Mouse (Mus musculus): ENCODE data around the gene Rgl2. TPM values are rescaled to one million over a fixed set of nuclear protein-coding genes. Genes with fewer than 3 reads are reported as not detected.

The Rgl2 gene
- polyA plus RNA-seq, 1 experiment from 2014 or later: 47.2 TPM

GRCm38 (mm10) chr17:33935422-33936055, 6.2 kb downstream of the Rgl2 start:
- no peak for ATAC-seq (ENCODE audit: low FRiP score, low TSS enrichment)
- H3K27ac ChIP-seq (replicated peaks; ENCODE audit: low read depth, low read length): no peak overlapping the region
- no peaks in the 10 kb centered on the region for H3K27me3 ChIP-seq (ENCODE audit: control insufficient read depth, insufficient read depth, low read length)
- H3K4me3 ChIP-seq (replicated peaks; ENCODE audit: low read depth, low read length): no peak overlapping the region
- H3K4me2 ChIP-seq (ENCODE audit: low read length): no peak overlapping the region
- no peak overlapping the region for H3K9ac ChIP-seq (replicated peaks; ENCODE audit: low read length)
- WGBS: 91% methylated on average over 21 of the region's 21 CpGs
- H3K9me3 ChIP-seq (ENCODE audit: control insufficient read depth, low read length): no peaks in the 10 kb centered on the region
- DNase-seq: no peak
- peaks cover 52% of the 10 kb centered on the region for H3K36me3 ChIP-seq (ENCODE audit: control insufficient read depth, insufficient read depth, low read length)
- H3K4me1 ChIP-seq (ENCODE audit: control insufficient read depth, insufficient read depth, low read length): peaks cover 16% of the 10 kb centered on the region

GRCm38 (mm10) chr17:33936993-33937392, 7.7 kb downstream of the Rgl2 start:
- Histone ChIP-seq H3K4me2 (ENCODE audit: low read length) (no peak overlapping the region), H3K4me1 (ENCODE audit: control insufficient read depth, insufficient read depth, low read length) (peaks cover 16% of the 10 kb centered on the region), H3K9me3 (ENCODE audit: control insufficient read depth, low read length) (no peaks in the 10 kb centered on the region), H3K9ac (replicated peaks; ENCODE audit: low read length) (no peak overlapping the region), H3K4me3 (replicated peaks; ENCODE audit: low read depth, low read length) (no peak overlapping the region), H3K27ac (replicated peaks; ENCODE audit: low read depth, low read length) (no peak overlapping the region), H3K36me3 (ENCODE audit: control insufficient read depth, insufficient read depth, low read length) (peaks cover 52% of the 10 kb centered on the region), H3K27me3 (ENCODE audit: control insufficient read depth, insufficient read depth, low read length) (no peaks in the 10 kb centered on the region)
- no peak for ATAC-seq (ENCODE audit: low FRiP score, low TSS enrichment)
- DNase-seq: no peak
- 83% methylated on average over 15 of the region's 15 CpGs for WGBS

- ATAC-seq (ENCODE audit: low FRiP score, low TSS enrichment) (no peak), DNase-seq (no peak)
- H3K27ac ChIP-seq (replicated peaks; ENCODE audit: low read depth, low read length): no peak overlapping the region
- H3K4me1 ChIP-seq (ENCODE audit: control insufficient read depth, insufficient read depth, low read length): peaks cover 16% of the 10 kb centered on the region
- H3K4me2 ChIP-seq (ENCODE audit: low read length): peak overlapping the region; percentile 95; the same call in 1 of the 2 replicates
- peaks cover 48% of the 10 kb centered on the region for H3K36me3 ChIP-seq (ENCODE audit: control insufficient read depth, insufficient read depth, low read length)
- no peaks in the 10 kb centered on the region for H3K9me3 ChIP-seq (ENCODE audit: control insufficient read depth, low read length)
- H3K27me3 ChIP-seq (ENCODE audit: control insufficient read depth, insufficient read depth, low read length): no peaks in the 10 kb centered on the region
- 88% methylated on average over 11 of the region's 11 CpGs for WGBS
- H3K9ac ChIP-seq (replicated peaks; ENCODE audit: low read length): no peak overlapping the region
- no peak overlapping the region for H3K4me3 ChIP-seq (replicated peaks; ENCODE audit: low read depth, low read length)
These were observed 9.4 kb downstream of the Rgl2 start for GRCm38 (mm10) chr17:33938783-33939182.

- Histone ChIP-seq H3K27ac (replicated peaks; ENCODE audit: low read depth, low read length) (no peak within 1 kb of the TSS), H3K4me3 (replicated peaks; ENCODE audit: low read depth, low read length) (peak within 1 kb of the TSS; percentile 67), H3K9ac (replicated peaks; ENCODE audit: low read length) (peak within 1 kb of the TSS; percentile 65), H3K27me3 (ENCODE audit: control insufficient read depth, insufficient read depth, low read length) (no peaks in the 10 kb centered on the region), H3K9me3 (ENCODE audit: control insufficient read depth, low read length) (no peaks in the 10 kb centered on the region), H3K36me3 (ENCODE audit: control insufficient read depth, insufficient read depth, low read length) (peaks cover 55% of the 10 kb centered on the region), H3K4me2 (ENCODE audit: low read length) (peak within 1 kb of the TSS; percentile 95), H3K4me1 (ENCODE audit: control insufficient read depth, insufficient read depth, low read length) (peaks cover 16% of the 10 kb centered on the region)
- DNase-seq (peak; percentile 96), ATAC-seq (ENCODE audit: low FRiP score, low TSS enrichment) (peak; percentile 91)
- under 1% methylated on average over 36 of the region's 36 CpGs for WGBS
These were observed 11.0 kb downstream of the Rgl2 start, which contains the start of the genes Pfdn6 and Wdr46 for GRCm38 (mm10) chr17:33940206-33940805. Gene Pfdn6, minus strand, starts transcription at chr17:33940343. Gene Wdr46, plus strand, starts transcription at chr17:33940660.

GRCm38 (mm10) chr17:33940981-33941380, 11.6 kb downstream of the Rgl2 start:
- peak overlapping the region; percentile 58 for H3K9ac ChIP-seq (replicated peaks; ENCODE audit: low read length)
- H3K9me3 ChIP-seq (ENCODE audit: control insufficient read depth, low read length): no peaks in the 10 kb centered on the region
- H3K4me3 ChIP-seq (replicated peaks; ENCODE audit: low read depth, low read length): peak overlapping the region; percentile 67
- no peaks in the 10 kb centered on the region for H3K27me3 ChIP-seq (ENCODE audit: control insufficient read depth, insufficient read depth, low read length)
- H3K4me1 ChIP-seq (ENCODE audit: control insufficient read depth, insufficient read depth, low read length): peaks cover 16% of the 10 kb centered on the region
- WGBS: 4% methylated on average over 26 of the region's 26 CpGs
- no peak overlapping the region for H3K27ac ChIP-seq (replicated peaks; ENCODE audit: low read depth, low read length)
- DNase-seq (no peak), ATAC-seq (ENCODE audit: low FRiP score, low TSS enrichment) (0 out of 2 replicates have a peak, but pooled peaks have one; percentile 7)
- peaks cover 55% of the 10 kb centered on the region for H3K36me3 ChIP-seq (ENCODE audit: control insufficient read depth, insufficient read depth, low read length)
- peak overlapping the region; percentile 95 for H3K4me2 ChIP-seq (ENCODE audit: low read length)

GRCm38 (mm10) chr17:33941381-33941780, 12.0 kb downstream of the Rgl2 start:
- 63% methylated on average over 19 of the region's 19 CpGs for WGBS
- ATAC-seq (ENCODE audit: low FRiP score, low TSS enrichment) (no peak), DNase-seq (no peak)
- peak overlapping the region; percentile 95 for H3K4me2 ChIP-seq (ENCODE audit: low read length)
- H3K4me1 ChIP-seq (ENCODE audit: control insufficient read depth, insufficient read depth, low read length): peaks cover 16% of the 10 kb centered on the region
- H3K9ac ChIP-seq (replicated peaks; ENCODE audit: low read length): peak overlapping the region; percentile 58
- H3K27ac ChIP-seq (replicated peaks; ENCODE audit: low read depth, low read length): no peak overlapping the region
- no peaks in the 10 kb centered on the region for H3K27me3 ChIP-seq (ENCODE audit: control insufficient read depth, insufficient read depth, low read length)
- peak overlapping the region; percentile 67 for H3K4me3 ChIP-seq (replicated peaks; ENCODE audit: low read depth, low read length)
- peaks cover 59% of the 10 kb centered on the region for H3K36me3 ChIP-seq (ENCODE audit: control insufficient read depth, insufficient read depth, low read length)
- no peaks in the 10 kb centered on the region for H3K9me3 ChIP-seq (ENCODE audit: control insufficient read depth, low read length)

- ATAC-seq (ENCODE audit: low FRiP score, low TSS enrichment): no peak
- 95% methylated on average over 15 of the region's 15 CpGs for WGBS
- H3K27me3 ChIP-seq (ENCODE audit: control insufficient read depth, insufficient read depth, low read length): no peaks in the 10 kb centered on the region
These were observed 14.1 kb downstream of the Rgl2 start for GRCm38 (mm10) chr17:33943454-33943853.

GRCm38 (mm10) chr17:33947430-33948089, 18.2 kb downstream of the Rgl2 start:
- no peak for ATAC-seq (ENCODE audit: low FRiP score, low TSS enrichment)
- Histone ChIP-seq H3K4me3 (replicated peaks; ENCODE audit: low read depth, low read length) (no peak overlapping the region), H3K4me1 (ENCODE audit: control insufficient read depth, insufficient read depth, low read length) (peaks cover 19% of the 10 kb centered on the region), H3K9ac (replicated peaks; ENCODE audit: low read length) (no peak overlapping the region), H3K9me3 (ENCODE audit: control insufficient read depth, low read length) (no peaks in the 10 kb centered on the region), H3K4me2 (ENCODE audit: low read length) (no peak overlapping the region), H3K36me3 (ENCODE audit: control insufficient read depth, insufficient read depth, low read length) (peaks cover 70% of the 10 kb centered on the region), H3K27me3 (ENCODE audit: control insufficient read depth, insufficient read depth, low read length) (no peaks in the 10 kb centered on the region), H3K27ac (replicated peaks; ENCODE audit: low read depth, low read length) (no peak overlapping the region)
- DNase-seq: no peak
- WGBS: 94% methylated on average over 10 of the region's 10 CpGs

More at GRCm38 (mm10) chr17:33943454-33943853, 14.1 kb downstream of the Rgl2 start:
- Histone ChIP-seq H3K36me3 (ENCODE audit: control insufficient read depth, insufficient read depth, low read length) (peaks cover 58% of the 10 kb centered on the region), H3K27ac (replicated peaks; ENCODE audit: low read depth, low read length) (no peak overlapping the region), H3K9ac (replicated peaks; ENCODE audit: low read length) (no peak overlapping the region), H3K4me1 (ENCODE audit: control insufficient read depth, insufficient read depth, low read length) (peaks cover 16% of the 10 kb centered on the region), H3K9me3 (ENCODE audit: control insufficient read depth, low read length) (no peaks in the 10 kb centered on the region), H3K4me3 (replicated peaks; ENCODE audit: low read depth, low read length) (no peak overlapping the region), H3K4me2 (ENCODE audit: low read length) (no peak overlapping the region)
- no peak for DNase-seq
